Mouse (Mus musculus) myocyte (in vitro differentiated cells): ENCODE results near the gene Pard3b. TPM values are rescaled to one million over a fixed set of nuclear protein-coding genes. Genes with fewer than 3 reads are reported as not detected.

Experiments used
- H3K27me3 ChIP-seq: one replicate; pipeline ENCODE4 v1.6.1; 2011; ENCODE audit not compliant: control insufficient read depth, insufficient read depth, insufficient read length
- H3K36me3 ChIP-seq: one replicate; pipeline ENCODE4 v1.6.1; 2011; ENCODE audit not compliant: control insufficient read depth, insufficient read depth
- H3K4me2 ChIP-seq: one replicate; pipeline ENCODE4 v1.6.1; 2011; ENCODE audit warnings: low read depth, control low read depth
- H3K4me3 ChIP-seq: one replicate; pipeline ENCODE4 v1.5.1; 2011; ENCODE audit warnings: mild to moderate bottlenecking, control low read depth, moderate library complexity
- H3K79me2 ChIP-seq: one replicate; pipeline ENCODE4 v1.6.1; 2011; ENCODE audit not compliant: control insufficient read depth, insufficient read depth
- H3ac ChIP-seq: one replicate; pipeline ENCODE4 v1.6.1; 2011; ENCODE audit not compliant: control insufficient read depth, insufficient read length
- CEBPB ChIP-seq: IDR thresholded peaks from 2 replicates; pipeline ENCODE4 v1.6.1; 2011; ENCODE audit warnings: mild to moderate bottlenecking, moderate library complexity; ENCODE audit not compliant: poor library complexity, insufficient read depth, severe bottlenecking
- E2F4 ChIP-seq: IDR thresholded peaks from one replicate; pipeline ENCODE4 v1.6.1; 2011; ENCODE audit warnings: mild to moderate bottlenecking, control low read depth, moderate library complexity; ENCODE audit not compliant: insufficient read depth
- MAX ChIP-seq: IDR thresholded peaks from one replicate; pipeline ENCODE4 v1.6.1; 2011; ENCODE audit warnings: low read depth, mild to moderate bottlenecking, control low read depth
- MYOD1 ChIP-seq, 3 experiments: IDR thresholded peaks; one replicate each; pipeline ENCODE4 v1.6.1; 2011; ENCODE audit warnings: control low read depth in 2 of 3, low read depth in 2 of 3, mild to moderate bottlenecking in 2 of 3, moderate library complexity in 1 of 3; ENCODE audit not compliant: insufficient read length in 2 of 3, control insufficient read depth in 1 of 3
- MYOG ChIP-seq, 3 experiments: IDR thresholded peaks; one replicate each; pipeline ENCODE4 v1.6.1; 2011; ENCODE audit warnings: control low read depth in 2 of 3, low read depth in 2 of 3, mild to moderate bottlenecking in 2 of 3; ENCODE audit not compliant: insufficient read length in 2 of 3, control insufficient read depth in 1 of 3, insufficient read depth in 1 of 3
- POLR2A ChIP-seq: IDR thresholded peaks from one replicate; pipeline ENCODE4 v1.6.1; 2011; ENCODE audit warnings: low read depth, mild to moderate bottlenecking, control low read depth, moderate library complexity; ENCODE audit not compliant: insufficient read length
- POLR2AphosphoS2 ChIP-seq: IDR thresholded peaks from one replicate; pipeline ENCODE4 v1.6.1; 2011; ENCODE audit warnings: low read depth, control low read depth; ENCODE audit not compliant: insufficient read length
- REST ChIP-seq: IDR thresholded peaks from one replicate; pipeline ENCODE4 v1.6.1; 2011; ENCODE audit warnings: mild to moderate bottlenecking, control low read depth, moderate library complexity; ENCODE audit not compliant: insufficient read depth, insufficient read length
- SRF ChIP-seq: IDR thresholded peaks from one replicate; pipeline ENCODE4 v1.6.1; 2011; ENCODE audit warnings: low read depth; ENCODE audit not compliant: control insufficient read depth, insufficient read length
- TCF12 ChIP-seq: IDR thresholded peaks from one replicate; pipeline ENCODE4 v1.6.1; 2011; ENCODE audit warnings: mild to moderate bottlenecking, control low read depth; ENCODE audit not compliant: poor library complexity, insufficient read depth, severe bottlenecking
- TCF3 ChIP-seq: IDR thresholded peaks from one replicate; pipeline ENCODE4 v1.6.1; 2011; ENCODE audit warnings: low read depth, control low read depth; ENCODE audit not compliant: insufficient read length
- USF1 ChIP-seq: IDR thresholded peaks from one replicate; pipeline ENCODE4 v1.6.1; 2011; ENCODE audit warnings: low read depth, mild to moderate bottlenecking, control low read depth, moderate library complexity
- polyA plus RNA-seq: library from polyadenylated mRNA; unstranded; fragments of >200 nt; fragmentation: generic; extraction: Trizol; gene quantifications from one replicate; pipeline ENCODE4 v1.2.1, GENCODE M21; 2012; ENCODE audit warnings: missing spikeins

Pard3b gene
- polyA plus RNA-seq, 1 experiment, result 0.17 TPM

GRCm38 (mm10) chr1:62085995-62086394 is 447.4 kb downstream of the Pard3b start:
- Histone ChIP-seq H3K4me3 (no peak overlapping the region), H3K36me3 (no peaks in the 10 kb centered on the region), H3ac (no peak overlapping the region), H3K4me2 (peak overlapping the region; percentile 25), H3K27me3 (no peaks in the 10 kb centered on the region), H3K79me2 (no peaks in the 10 kb centered on the region)
- no peak for TF ChIP-seq MAX
- TF ChIP-seq USF1, result no peak
- TF ChIP-seq REST, result no peak
- TF ChIP-seq TCF3, result no peak
- no peak for TF ChIP-seq CEBPB
- TF ChIP-seq TCF12, result no peak
- TF ChIP-seq MYOG (IDR thresholded peaks at IDR 0.05; ENCODE audit: control insufficient read depth in 1 of 3, insufficient read depth in 1 of 3, insufficient read length in 2 of 3, low read depth in 2 of 3), result no peak
- no peak for TF ChIP-seq POLR2A
- no peak for TF ChIP-seq POLR2AphosphoS2
- no peak for TF ChIP-seq SRF
- TF ChIP-seq E2F4, result no peak
- no peak for TF ChIP-seq MYOD1 (IDR thresholded peaks at IDR 0.05; ENCODE audit: control insufficient read depth in 1 of 3, insufficient read length in 2 of 3, low read depth in 2 of 3)

GRCm38 (mm10) chr1:62087464-62087863 is 448.8 kb downstream of the Pard3b start:
- TF ChIP-seq POLR2AphosphoS2 (no peak), MYOG (IDR thresholded peaks at IDR 0.05; ENCODE audit: control insufficient read depth in 1 of 3, insufficient read depth in 1 of 3, insufficient read length in 2 of 3, low read depth in 2 of 3) (no peak), TCF12 (no peak), REST (no peak), MAX (no peak), USF1 (no peak), E2F4 (no peak), CEBPB (no peak), TCF3 (no peak), MYOD1 (IDR thresholded peaks at IDR 0.05; ENCODE audit: control insufficient read depth in 1 of 3, insufficient read length in 2 of 3, low read depth in 2 of 3) (no peak), SRF (no peak), POLR2A (no peak)
- no peaks in the 10 kb centered on the region for H3K36me3 ChIP-seq
- no peaks in the 10 kb centered on the region for H3K27me3 ChIP-seq
- H3K79me2 ChIP-seq, result no peaks in the 10 kb centered on the region
- no peak overlapping the region for H3K4me2 ChIP-seq
- no peak overlapping the region for H3ac ChIP-seq
- no peak overlapping the region for H3K4me3 ChIP-seq

DNA sequence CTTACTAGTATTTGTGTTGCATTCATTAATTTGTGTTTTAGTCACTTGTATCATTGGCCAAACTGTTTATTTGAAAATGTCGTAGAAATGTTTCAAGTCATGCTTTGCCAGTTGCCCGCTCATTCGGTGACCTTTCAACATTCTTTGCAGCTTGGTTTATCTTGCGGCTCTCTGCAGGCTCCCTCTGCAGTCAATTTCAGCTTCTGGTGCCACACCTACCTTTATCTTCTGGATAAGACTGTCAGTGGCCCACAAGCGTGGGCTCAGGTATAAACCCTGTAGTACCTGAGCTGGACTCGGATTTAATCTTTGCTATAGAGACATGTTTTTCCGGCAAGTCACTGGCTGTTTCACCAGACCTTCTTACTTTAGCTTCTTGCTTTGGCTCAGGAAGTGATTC is 456.3 kb downstream of the Pard3b start:
- no peaks in the 10 kb centered on the region for H3K79me2 ChIP-seq
- no peaks in the 10 kb centered on the region for H3K27me3 ChIP-seq
- TF ChIP-seq TCF3 (no peak), SRF (no peak), POLR2A (no peak), E2F4 (no peak)
- no peak overlapping the region for H3K4me2 ChIP-seq
- no peak overlapping the region for H3ac ChIP-seq
- H3K36me3 ChIP-seq, result no peaks in the 10 kb centered on the region
- H3K4me3 ChIP-seq, result no peak overlapping the region

DNA sequence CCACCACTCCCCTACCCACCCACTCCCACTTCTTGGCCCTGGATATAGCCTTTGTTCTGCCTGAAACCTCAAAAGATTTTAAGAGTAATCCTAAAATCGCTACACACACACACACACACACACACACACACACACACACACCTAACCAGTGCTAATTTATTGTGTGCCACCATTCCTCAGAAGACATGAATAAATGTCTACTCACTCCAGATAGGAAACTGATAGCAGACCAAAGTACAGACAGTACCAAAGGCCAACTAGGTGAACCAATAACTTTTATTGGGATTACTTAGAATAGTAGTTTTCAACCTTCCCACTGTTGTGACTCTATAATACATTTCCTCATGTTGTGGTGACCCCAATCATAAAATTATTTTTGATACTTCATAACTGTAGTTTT is 483.8 kb downstream of the Pard3b start:
- no peaks in the 10 kb centered on the region for H3K27me3 ChIP-seq
- H3K4me3 ChIP-seq, result no peak overlapping the region
- TF ChIP-seq USF1 (no peak), MAX (no peak), TCF12 (no peak), POLR2AphosphoS2 (no peak), MYOD1 (IDR thresholded peaks at IDR 0.05; ENCODE audit: control insufficient read depth in 1 of 3, insufficient read length in 2 of 3, low read depth in 2 of 3) (no peak)
- H3K79me2 ChIP-seq, result no peaks in the 10 kb centered on the region
- H3ac ChIP-seq, result no peak overlapping the region
- H3K36me3 ChIP-seq, result no peaks in the 10 kb centered on the region
- no peak overlapping the region for H3K4me2 ChIP-seq

DNA sequence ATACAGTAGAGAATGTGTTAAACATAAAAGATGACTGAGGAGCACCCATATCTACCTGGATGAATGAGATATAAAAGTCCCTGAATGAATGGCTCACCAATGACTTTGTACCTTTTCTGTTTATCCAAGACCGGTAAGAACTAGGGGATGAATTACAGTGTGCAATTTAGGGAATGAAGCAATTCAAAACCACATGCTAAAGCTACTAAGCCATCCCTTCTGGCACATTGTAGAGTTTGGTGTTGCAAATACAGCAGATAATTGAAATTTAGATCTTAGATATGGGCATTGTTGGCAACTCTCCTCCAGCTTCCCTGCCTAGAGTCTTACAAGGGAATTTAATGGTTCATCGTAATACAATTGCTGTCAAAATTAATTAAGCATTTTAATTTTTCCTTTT is 490.6 kb downstream of the Pard3b start:
- Histone ChIP-seq H3K4me2 (no peak overlapping the region), H3K27me3 (no peaks in the 10 kb centered on the region), H3K79me2 (no peaks in the 10 kb centered on the region), H3ac (no peak overlapping the region), H3K4me3 (no peak overlapping the region), H3K36me3 (no peaks in the 10 kb centered on the region)
- TF ChIP-seq TCF3 (no peak), E2F4 (no peak), MAX (no peak), CEBPB (no peak), POLR2A (no peak), SRF (no peak), MYOD1 (IDR thresholded peaks at IDR 0.05; ENCODE audit: control insufficient read depth in 1 of 3, insufficient read length in 2 of 3, low read depth in 2 of 3) (no peak), TCF12 (no peak), POLR2AphosphoS2 (no peak), USF1 (no peak), REST (no peak), MYOG (IDR thresholded peaks at IDR 0.05; ENCODE audit: control insufficient read depth in 1 of 3, insufficient read depth in 1 of 3, insufficient read length in 2 of 3, low read depth in 2 of 3) (no peak)
